Mouse (Mus musculus) myocyte (in vitro differentiated cells): ENCODE results near the gene Tdrd7.

Source experiments
- POLR2A ChIP-seq: IDR thresholded peaks from one replicate; pipeline ENCODE4 v1.6.1; 2011; ENCODE audit warnings: low read depth, mild to moderate bottlenecking, control low read depth, moderate library complexity; ENCODE audit not compliant: insufficient read length
- POLR2AphosphoS2 ChIP-seq: IDR thresholded peaks from one replicate; pipeline ENCODE4 v1.6.1; 2011; ENCODE audit warnings: low read depth, control low read depth; ENCODE audit not compliant: insufficient read length
- TCF12 ChIP-seq: IDR thresholded peaks from one replicate; pipeline ENCODE4 v1.6.1; 2011; ENCODE audit warnings: mild to moderate bottlenecking, control low read depth; ENCODE audit not compliant: poor library complexity, insufficient read depth, severe bottlenecking

DNA sequence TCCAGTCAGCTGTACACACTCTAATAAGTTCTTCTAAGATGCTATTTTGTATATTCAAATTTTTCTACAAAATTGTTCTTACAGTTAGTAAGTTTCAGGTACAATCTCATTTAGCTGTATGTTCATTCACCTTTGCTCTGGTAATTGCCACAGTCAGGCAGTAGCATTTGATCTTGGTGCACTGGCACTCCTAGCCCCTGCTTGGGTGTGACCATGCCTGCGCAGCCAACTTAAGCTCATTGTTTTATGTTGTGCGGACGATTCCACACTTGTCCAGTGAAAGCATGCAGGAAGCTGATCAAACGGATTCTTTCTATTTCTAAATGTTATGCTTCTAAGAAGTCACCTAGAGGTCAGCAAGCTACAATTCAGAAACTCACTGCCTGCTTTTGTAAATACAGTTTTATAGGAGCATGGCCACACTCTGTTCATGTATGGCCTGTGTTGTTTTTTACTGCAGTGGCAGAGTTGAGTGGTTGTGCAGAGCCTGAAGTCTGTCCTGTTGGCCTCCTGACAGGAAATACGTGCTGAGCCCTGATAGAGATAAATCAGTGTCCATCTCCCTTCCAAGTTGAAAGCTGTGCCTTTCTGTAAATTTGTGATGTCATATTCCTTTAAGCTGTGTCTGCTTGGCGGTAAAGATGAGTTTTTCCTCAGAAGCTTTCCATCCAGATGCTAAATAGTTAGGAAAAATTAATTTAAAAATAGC lies 25.4 kb downstream of the Tdrd7 start:
- TF ChIP-seq POLR2AphosphoS2 = no peak
- no peak for TF ChIP-seq TCF12
- no peak for TF ChIP-seq POLR2A
